Mouse (Mus musculus) megakaryocyte, adult 5-6 weeks (primary cell): ENCODE measurements around the gene 1600002K03Rik. TPM values are rescaled to one million over a fixed set of nuclear protein-coding genes. Genes with fewer than 3 reads are reported as not detected.
"Not testable (repeated sequence)": the region's sequence is repeated elsewhere in the genome, so short reads cannot be mapped to it uniquely, and the experiment has no call there.

Source experiments
- ATAC-seq: 2 replicates; pipeline ENCODE4 v1.8.0; 2016; ENCODE audit warnings: mild to moderate bottlenecking, inconsistent platforms; ENCODE audit not compliant: poor library complexity, severe bottlenecking
- total RNA-seq, 2 experiments: library from RNA; stranded (forward) in 1 of 2; stranded (reverse) in 1 of 2; fragments of 153-499, 151-499 nt in 1 of 2; fragments of 221-1000, 200-1000 nt in 1 of 2; gene quantifications; 2 replicates each; pipeline versions ENCODE4 v1.2.3 to v1.2.4; 2015 to 2017

The 1600002K03Rik gene
- total RNA-seq, 2 experiments from 2014 or later, result 18.8 to 21.0 TPM

GRCm38 (mm10) chr10:80211547-80212103, 38.9 kb downstream of the 1600002K03Rik start:
- not testable (repeated sequence) for ATAC-seq

- ATAC-seq, result peak; percentile 57; the same call in 1 of the 2 replicates
Measured at GRCm38 (mm10) chr10:80215048-80215772, 42.5 kb downstream of the 1600002K03Rik start.

DNA sequence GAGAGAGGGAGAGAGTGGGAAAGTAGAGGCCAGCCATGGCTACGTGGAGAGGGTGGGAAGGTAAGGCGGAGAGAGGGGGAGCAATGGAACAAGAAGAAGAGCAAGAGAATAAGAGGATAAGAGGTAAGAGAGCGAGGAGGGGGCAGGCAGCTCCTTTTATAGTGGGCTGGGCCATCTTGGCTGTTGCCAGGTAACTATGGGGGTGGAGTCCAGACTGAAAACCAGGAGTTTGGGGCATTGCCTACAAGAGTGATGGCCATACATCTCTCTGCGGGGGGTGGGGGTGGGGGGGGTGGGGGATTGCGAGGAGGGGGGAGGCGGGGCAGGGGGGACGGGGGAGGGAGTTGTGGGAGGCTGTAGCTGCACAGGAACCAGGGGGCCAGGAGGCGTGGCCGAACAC, 47.9 kb downstream of the 1600002K03Rik start:
- ATAC-seq, result no peak

GRCm38 (mm10) chr10:80223137-80223536, 50.4 kb downstream of the 1600002K03Rik start:
- not testable (repeated sequence) for ATAC-seq

Other genes starting within 250 kb of the 1600002K03Rik start
- 36.7 and 38.7 TPM in 2 replicates for gene Arid3a, start 245.9 kb upstream of the 1600002K03Rik start, total RNA-seq (2015)
- gene Arid3a, start 245.9 kb upstream of the 1600002K03Rik start, total RNA-seq (2017), result 59.2 and 67.8 TPM in 2 replicates
- gene Wdr18, start 212.8 kb upstream of the 1600002K03Rik start, total RNA-seq (2015), result 10.6 and 15.7 TPM in 2 replicates
- 7.8 TPM in 2 replicates for gene Wdr18, start 212.8 kb upstream of the 1600002K03Rik start, total RNA-seq (2017)
- not detected in 2 replicates for gene Grin3b, start 202.2 kb upstream of the 1600002K03Rik start, total RNA-seq (2015)
- gene Grin3b, start 202.2 kb upstream of the 1600002K03Rik start, total RNA-seq (2017), result 0.18 TPM in 1 of 2 replicates, not detected in the other
- 51.6 and 52.2 TPM in 2 replicates for gene Tmem259, start 188.6 kb upstream of the 1600002K03Rik start, total RNA-seq (2015)
- 52.1 and 53.2 TPM in 2 replicates for gene Tmem259, start 188.6 kb upstream of the 1600002K03Rik start, total RNA-seq (2017)
- gene Cnn2, start 184.4 kb upstream of the 1600002K03Rik start, total RNA-seq (2015), result 174 and 175 TPM in 2 replicates
- 286 and 299 TPM in 2 replicates for gene Cnn2, start 184.4 kb upstream of the 1600002K03Rik start, total RNA-seq (2017)
- 32.6 and 34.7 TPM in 2 replicates for gene Abca7, start 176.4 kb upstream of the 1600002K03Rik start, total RNA-seq (2015)
- gene Abca7, start 176.4 kb upstream of the 1600002K03Rik start, total RNA-seq (2017), result 33.6 and 37.4 TPM in 2 replicates
- gene Arhgap45, start 156.3 kb upstream of the 1600002K03Rik start, total RNA-seq (2015), result 135 and 140 TPM in 2 replicates
- 235 and 237 TPM in 2 replicates for gene Arhgap45, start 156.3 kb upstream of the 1600002K03Rik start, total RNA-seq (2017)
- gene Polr2e, start 133.1 kb upstream of the 1600002K03Rik start, total RNA-seq (2015), result 70.2 and 70.7 TPM in 2 replicates
- gene Polr2e, start 133.1 kb upstream of the 1600002K03Rik start, total RNA-seq (2017), result 58.4 and 69.2 TPM in 2 replicates
- gene Gpx4, start 125.8 kb upstream of the 1600002K03Rik start, total RNA-seq (2015), result 259 and 303 TPM in 2 replicates
- 375 and 378 TPM in 2 replicates for gene Gpx4, start 125.8 kb upstream of the 1600002K03Rik start, total RNA-seq (2017)
- 32.4 and 33.0 TPM in 2 replicates for gene Sbno2, start 67.4 kb upstream of the 1600002K03Rik start, total RNA-seq (2015)
- gene Sbno2, start 67.4 kb upstream of the 1600002K03Rik start, total RNA-seq (2017), result 41.9 and 46.7 TPM in 2 replicates
- 58.0 and 60.7 TPM in 2 replicates for gene Stk11, start 57.1 kb upstream of the 1600002K03Rik start, total RNA-seq (2015)
- 142 and 146 TPM in 2 replicates for gene Stk11, start 57.1 kb upstream of the 1600002K03Rik start, total RNA-seq (2017)
- 161 and 162 TPM in 2 replicates for gene Atp5d, start 34.3 kb upstream of the 1600002K03Rik start, total RNA-seq (2015)
- 31.0 and 34.7 TPM in 2 replicates for gene Atp5d, start 34.3 kb upstream of the 1600002K03Rik start, total RNA-seq (2017)
- 1.6 and 2.2 TPM in 2 replicates for gene Cbarp, start 32.1 kb upstream of the 1600002K03Rik start, total RNA-seq (2015)
- 1.4 TPM in 1 of 2 replicates, not detected in the other for gene Cbarp, start 32.1 kb upstream of the 1600002K03Rik start, total RNA-seq (2017)
- 29.5 and 29.6 TPM in 2 replicates for gene Midn, start 24.7 kb upstream of the 1600002K03Rik start, total RNA-seq (2015)
- 22.4 and 36.1 TPM in 2 replicates for gene Midn, start 24.7 kb upstream of the 1600002K03Rik start, total RNA-seq (2017)
- gene Cirbp, start 7.0 kb upstream of the 1600002K03Rik start, total RNA-seq (2015), result 11.7 and 13.8 TPM in 2 replicates
- 29.3 and 32.1 TPM in 2 replicates for gene Cirbp, start 7.0 kb upstream of the 1600002K03Rik start, total RNA-seq (2017)
- gene Efna2, start 6.5 kb downstream of the 1600002K03Rik start, total RNA-seq (2015), result 0.49 TPM in 1 of 2 replicates, not detected in the other
- gene Efna2, start 6.5 kb downstream of the 1600002K03Rik start, total RNA-seq (2017), result 0.12 TPM in 1 of 2 replicates, not detected in the other
- 34.0 and 46.2 TPM in 2 replicates for gene Mum1, start 53.5 kb downstream of the 1600002K03Rik start, total RNA-seq (2015)
- gene Mum1, start 53.5 kb downstream of the 1600002K03Rik start, total RNA-seq (2017), result 40.3 and 45.5 TPM in 2 replicates
- 113 and 114 TPM in 2 replicates for gene Ndufs7, start 76.2 kb downstream of the 1600002K03Rik start, total RNA-seq (2015)
- 84.8 and 86.1 TPM in 2 replicates for gene Ndufs7, start 76.2 kb downstream of the 1600002K03Rik start, total RNA-seq (2017)
- gene Gamt, start 88.1 kb downstream of the 1600002K03Rik start, total RNA-seq (2015), result 6.3 and 6.7 TPM in 2 replicates
- gene Gamt, start 88.1 kb downstream of the 1600002K03Rik start, total RNA-seq (2017), result 4.4 and 10.2 TPM in 2 replicates
- 39.0 and 41.4 TPM in 2 replicates for gene Dazap1, start 88.5 kb downstream of the 1600002K03Rik start, total RNA-seq (2015)
- gene Dazap1, start 88.5 kb downstream of the 1600002K03Rik start, total RNA-seq (2017), result 187 and 200 TPM in 2 replicates
- 1,580 and 1,599 TPM in 2 replicates for gene Rps15, start 119.5 kb downstream of the 1600002K03Rik start, total RNA-seq (2015)
- gene Rps15, start 119.5 kb downstream of the 1600002K03Rik start, total RNA-seq (2017), result 1,732 and 1,915 TPM in 2 replicates
- gene Apc2, start 123.0 kb downstream of the 1600002K03Rik start, total RNA-seq (2015), result not detected in 2 replicates
- not detected in 2 replicates for gene Apc2, start 123.0 kb downstream of the 1600002K03Rik start, total RNA-seq (2017)
- 25.6 and 27.4 TPM in 2 replicates for gene 2310011J03Rik, start 147.6 kb downstream of the 1600002K03Rik start, total RNA-seq (2015)
- gene 2310011J03Rik, start 147.6 kb downstream of the 1600002K03Rik start, total RNA-seq (2017), result 13.8 and 17.8 TPM in 2 replicates
- 0.32 and 0.83 TPM in 2 replicates for gene Pcsk4, start 156.6 kb downstream of the 1600002K03Rik start, total RNA-seq (2015)
- gene Pcsk4, start 156.6 kb downstream of the 1600002K03Rik start, total RNA-seq (2017), result not detected in 2 replicates
- gene Reep6, start 157.0 kb downstream of the 1600002K03Rik start, total RNA-seq (2015), result 0.16 and 0.96 TPM in 2 replicates
- gene Reep6, start 157.0 kb downstream of the 1600002K03Rik start, total RNA-seq (2017), result 0.37 TPM in 1 of 2 replicates, not detected in the other
- gene Adamtsl5, start 175.5 kb downstream of the 1600002K03Rik start, total RNA-seq (2015), result 0.07 TPM in 1 of 2 replicates, not detected in the other
- not detected in 2 replicates for gene Adamtsl5, start 175.5 kb downstream of the 1600002K03Rik start, total RNA-seq (2017)
- gene Plk5, start 183.5 kb downstream of the 1600002K03Rik start, total RNA-seq (2015), result not detected in 2 replicates
- not detected in 2 replicates for gene Plk5, start 183.5 kb downstream of the 1600002K03Rik start, total RNA-seq (2017)
- 2.4 and 2.6 TPM in 2 replicates for gene Mex3d, start 214.7 kb downstream of the 1600002K03Rik start, total RNA-seq (2015)
- gene Mex3d, start 214.7 kb downstream of the 1600002K03Rik start, total RNA-seq (2017), result 2.6 and 5.0 TPM in 2 replicates
- gene Mbd3, start 226.6 kb downstream of the 1600002K03Rik start, total RNA-seq (2015), result 38.8 and 40.6 TPM in 2 replicates
- gene Mbd3, start 226.6 kb downstream of the 1600002K03Rik start, total RNA-seq (2017), result 39.8 and 40.0 TPM in 2 replicates
- gene Uqcr11, start 233.9 kb downstream of the 1600002K03Rik start, total RNA-seq (2015), result 107 and 108 TPM in 2 replicates
- gene Uqcr11, start 233.9 kb downstream of the 1600002K03Rik start, total RNA-seq (2017), result 122 and 129 TPM in 2 replicates